Mouse (Mus musculus): ENCODE measurements around the gene Pink1.

GRCm38 (mm10) chr4:138323753-138324152 lies 2.4 kb downstream of the Pink1 start:
- TF ChIP-seq CTCF (IDR thresholded peaks at IDR 0.05; ENCODE audit: control insufficient read depth, insufficient read depth, low read length) = no peak
- TF ChIP-seq POLR2A (IDR thresholded peaks at IDR 0.05; ENCODE audit: borderline replicate concordance, control insufficient read depth, low read depth, low read length) = no peak

Data from bone marrow, adult 2 months (tissue).